Mouse (Mus musculus) ES-E14 (cell line): ENCODE measurements at regions not wholly inside any gene's neighbourhood (a gene's known extent, or its start where the extent isn't known, plus 50 kb on each side); places are given as distances from the start of the nearest gene placed in this dataset.

Source experiments
- DNase-seq: peaks from one replicate; pipeline ENCODE4 v3.0.0-alpha.2; 2013; ENCODE audit warnings: low read depth, low spot score
- H3K27ac ChIP-seq: 2 replicates; pipeline ENCODE4 v1.5.1; 2012; ENCODE audit warnings: low read depth, mild to moderate bottlenecking, low read length, moderate library complexity, mixed read lengths; ENCODE audit not compliant: poor library complexity, insufficient read depth, severe bottlenecking
- H3K36me3 ChIP-seq: 2 replicates; pipeline ENCODE4 v1.6.1; 2012; ENCODE audit warnings: mild to moderate bottlenecking, low read length, moderate library complexity, mixed read lengths; ENCODE audit not compliant: control insufficient read depth, poor library complexity, insufficient read depth, severe bottlenecking
- H3K4me1 ChIP-seq, 2 experiments: fragments of 150-350 bp in 1 of 2; sonication (generic) in 1 of 2; 2 replicates each; pipeline ENCODE4 v1.6.1; 2012; ENCODE audit warnings: low read length in 2 of 2, mild to moderate bottlenecking in 1 of 2, mixed read lengths in 1 of 2; ENCODE audit not compliant: control insufficient read depth in 2 of 2, insufficient read depth in 2 of 2, poor library complexity in 1 of 2
- H3K4me3 ChIP-seq, 2 experiments: fragments of 150-350 bp in 1 of 2; sonication (generic) in 1 of 2; 2 replicates each; pipeline ENCODE4 v1.5.1; 2012; ENCODE audit warnings: low read length in 2 of 2, low read depth in 1 of 2, mild to moderate bottlenecking in 1 of 2, mixed read lengths in 1 of 2; ENCODE audit not compliant: insufficient read depth in 1 of 2, poor library complexity in 1 of 2, severe bottlenecking in 1 of 2
- H3K9ac ChIP-seq: 2 replicates; pipeline ENCODE4 v1.6.1; 2012; ENCODE audit warnings: low read depth, mild to moderate bottlenecking, low read length, mixed read lengths; ENCODE audit not compliant: poor library complexity, insufficient read depth, severe bottlenecking
- H3K9me3 ChIP-seq: fragments of 150-350 bp; sonication (generic); 2 replicates; pipeline ENCODE4 v1.6.1; 2012; ENCODE audit warnings: low read depth, mild to moderate bottlenecking, low read length; ENCODE audit not compliant: control insufficient read depth, insufficient read depth
- CHD2 ChIP-seq: IDR thresholded peaks from 2 replicates; pipeline ENCODE4 v1.6.1; 2014; ENCODE audit warnings: mild to moderate bottlenecking, low read depth, low read length, inconsistent platforms
- HCFC1 ChIP-seq: IDR thresholded peaks from 2 replicates; pipeline ENCODE4 v1.6.1; 2012; ENCODE audit warnings: low read length, inconsistent platforms, borderline replicate concordance; ENCODE audit not compliant: insufficient read depth
- MAFK ChIP-seq: IDR thresholded peaks from 2 replicates; pipeline ENCODE4 v1.6.1; 2014; ENCODE audit warnings: mild to moderate bottlenecking, low read depth, low read length, inconsistent platforms; ENCODE audit not compliant: insufficient read depth
- ZC3H11A ChIP-seq: IDR thresholded peaks from 2 replicates; pipeline ENCODE4 v1.6.1; 2012; ENCODE audit warnings: low read depth, mild to moderate bottlenecking, inconsistent platforms, low read length, borderline replicate concordance
- ZNF384 ChIP-seq: IDR thresholded peaks from 2 replicates; pipeline ENCODE4 v1.6.1; 2012; ENCODE audit warnings: low read depth, low read length, inconsistent platforms
- in situ Hi-C, 2 experiments: fragments of 600-800 bp; cut with MboI; formaldehyde crosslinking; loops; one replicate each; pipeline ENCODE4 v1.15.1; 2025; ENCODE audit warnings: low sequenced_read_pairs in 2 of 2, inconsistent platforms in 1 of 2; ENCODE audit not compliant: unreplicated experiment in 2 of 2

- H3K4me3 ChIP-seq = no peak overlapping the region
- in situ Hi-C loops = no loop called here
- H3K9me3 ChIP-seq = no peaks in the 10 kb centered on the region
- TF ChIP-seq ZC3H11A (no peak), CHD2 (no peak), ZNF384 (no peak), MAFK (no peak), HCFC1 (no peak)
- no peak overlapping the region for H3K27ac ChIP-seq
- DNase-seq = no peak
- H3K9ac ChIP-seq = no peak overlapping the region
- no peaks in the 10 kb centered on the region for H3K36me3 ChIP-seq
- H3K4me1 ChIP-seq = peaks cover 6 to 9% of the 10 kb centered on the region in 2 experiments
Observed at GRCm38 (mm10) chr10:17596743-17597142, 126.3 kb upstream of the Cited2 start.

DNA sequence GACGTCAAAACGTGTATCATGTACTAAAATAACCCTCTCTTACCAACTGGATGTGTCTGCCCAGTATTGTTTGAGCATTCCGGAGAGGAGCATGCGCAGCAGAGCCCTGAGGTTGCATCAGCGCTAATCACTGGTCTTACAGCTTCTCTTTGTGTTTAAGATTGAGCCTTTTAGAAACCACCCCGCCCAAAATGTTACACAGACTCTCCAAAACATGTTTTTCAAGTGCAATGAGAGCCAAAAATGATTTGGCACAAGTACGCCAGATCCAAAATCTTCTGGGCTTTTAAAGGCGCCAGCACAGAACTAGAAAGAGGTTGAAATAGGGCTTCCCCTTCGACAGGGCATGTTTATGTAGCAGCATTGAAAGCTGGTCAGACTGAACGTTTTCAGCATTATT lies 123.8 kb upstream of the Cited2 start:
- DNase-seq = no peak
- in situ Hi-C loops = no loop called here
- Histone ChIP-seq H3K9me3 (no peaks in the 10 kb centered on the region), H3K36me3 (no peaks in the 10 kb centered on the region), H3K4me3 (no peak overlapping the region; a peak in 1 of 4 replicates), H3K27ac (no peak overlapping the region), H3K9ac (no peak overlapping the region), H3K4me1 (peaks cover 3 to 9% of the 10 kb centered on the region in 2 experiments; a peak in 3 of 4 replicates)
- no peak for TF ChIP-seq ZNF384
- no peak for TF ChIP-seq CHD2
- TF ChIP-seq MAFK = no peak
- TF ChIP-seq ZC3H11A = no peak
- no peak for TF ChIP-seq HCFC1

- Histone ChIP-seq H3K27ac (no peak overlapping the region), H3K9me3 (no peaks in the 10 kb centered on the region), H3K36me3 (no peaks in the 10 kb centered on the region), H3K9ac (no peak overlapping the region), H3K4me1 (peaks cover 3 to 9% of the 10 kb centered on the region in 2 experiments; a peak in 3 of 4 replicates), H3K4me3 (no peak overlapping the region)
- TF ChIP-seq CHD2 (no peak), HCFC1 (no peak), MAFK (no peak), ZC3H11A (no peak), ZNF384 (no peak)
- in situ Hi-C loops = no loop called here
- no peak for DNase-seq
Observed at GRCm38 (mm10) chr10:17599831-17600761, 122.9 kb upstream of the Cited2 start.

DNA sequence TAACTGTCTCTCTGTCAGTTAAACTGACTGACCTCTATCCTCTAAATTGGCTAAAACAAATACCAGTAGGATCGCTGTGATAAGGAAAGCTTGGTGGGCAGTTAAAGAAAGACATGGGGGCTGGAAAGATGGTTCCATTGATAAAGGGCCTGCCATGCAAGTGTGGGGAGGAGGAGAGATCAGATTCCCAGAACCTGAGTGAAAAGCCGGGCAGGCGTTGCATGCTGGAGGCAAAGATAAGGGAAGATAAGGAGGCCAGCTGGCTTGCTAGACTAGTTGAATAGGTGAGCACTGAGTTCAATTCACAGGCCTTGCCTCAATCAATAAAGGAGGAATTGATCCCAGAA lies 122.3 kb upstream of the Cited2 start:
- in situ Hi-C loops = no loop called here
- Histone ChIP-seq H3K27ac (no peak overlapping the region), H3K4me1 (peaks cover 3 to 9% of the 10 kb centered on the region in 2 experiments; a peak in 3 of 4 replicates), H3K9me3 (no peaks in the 10 kb centered on the region), H3K9ac (no peak overlapping the region), H3K36me3 (no peaks in the 10 kb centered on the region), H3K4me3 (no peak overlapping the region)
- no peak for DNase-seq
- TF ChIP-seq HCFC1 (no peak), ZC3H11A (no peak), MAFK (no peak), ZNF384 (no peak), CHD2 (no peak)
